Comparison of ENCODE assay signal across 18 mouse cellular contexts in the genomic region with DNA sequence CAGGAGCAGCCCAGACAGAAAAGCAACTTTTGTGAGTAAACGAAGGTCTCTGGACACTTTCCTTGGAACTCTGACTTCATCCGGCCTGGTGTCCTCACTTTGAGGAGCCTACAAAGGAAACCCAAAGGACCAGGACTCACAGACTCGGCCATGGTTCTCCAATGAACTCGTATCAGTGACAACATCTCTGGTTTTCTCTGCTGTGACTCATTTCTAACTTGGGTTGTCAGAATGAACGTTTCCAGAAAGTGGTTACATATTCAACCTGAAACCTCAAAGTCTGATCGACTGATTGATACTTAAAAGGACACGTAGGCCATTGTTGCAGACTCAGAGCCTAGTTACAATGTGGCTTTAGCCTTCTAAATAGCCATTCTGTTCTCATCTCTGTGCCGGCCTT. TPM values are rescaled to one million over a fixed set of nuclear protein-coding genes. Genes with fewer than 3 reads are reported as not detected.
"Had no signal": no experiment of that assay in that cellular context is flagged by ENCODE, and none has a peak within 500 bp of the region (broad histone marks: within the 10 kb centered on the region; RNA-seq: fewer than 3 reads in every experiment).

No protein-coding gene starts in this region.

- DNase-seq: kidney, adult 8-10 months; kidney, postnatal 10 days; kidney, postnatal 36 days; layer of hippocampus, postnatal 36 days; liver, embryonic 13.5 days; lung, adult 2 months; lung, postnatal 14 days; lung, postnatal 4 days; retina, postnatal 1 day; right cerebral cortex, postnatal 25 days; spleen, adult 18-20 months; thymus, adult 18-20 months; thymus, postnatal 36 days had no signal

- ATAC-seq: midbrain, embryonic 16.5 days had no signal

RNA-seq across cellular contexts. Expression of a gene that starts 14.4 kb away (rescaled TPM):
- total RNA-seq: megakaryocyte progenitor cell, adult 5-6 weeks; megakaryocyte-erythroid progenitor cell, adult 5-6 weeks; monocyte, adult 5-6 weeks; neutrophil, adult 5-6 weeks had no signal
